In the genomic region with DNA sequence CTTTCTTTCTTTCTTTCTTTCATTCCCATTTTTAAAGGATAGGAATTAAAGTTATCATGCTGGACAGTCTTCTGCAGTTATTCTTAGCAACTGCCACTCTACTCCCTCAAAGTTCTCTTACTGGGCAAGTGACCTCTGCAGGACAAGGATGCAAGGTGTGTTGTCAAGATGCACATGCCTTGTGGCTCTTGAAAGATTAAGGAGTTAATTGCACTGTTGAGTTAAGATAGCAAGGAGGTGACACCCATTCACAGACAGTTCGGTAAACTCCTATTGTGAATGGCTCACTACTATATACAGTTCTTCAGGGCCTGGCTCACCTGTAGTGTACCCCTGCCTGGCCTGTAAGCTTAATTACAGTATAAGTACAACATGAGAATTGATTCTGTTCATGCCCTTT, we compare ENCODE assay signal across 9 mouse cellular contexts. TPM values are rescaled to one million over a fixed set of nuclear protein-coding genes. Genes with fewer than 3 reads are reported as not detected.
DNase-seq lines count a peak whose midpoint lies in the region; ATAC-seq and TF ChIP-seq lines count a peak whose summit lies in the region.
"Had no signal": no experiment of that assay in that cellular context is flagged by ENCODE, and none has a peak within 500 bp of the region (broad histone marks: within the 10 kb centered on the region; RNA-seq: fewer than 3 reads in every experiment).

No protein-coding gene starts in this region.

- peak overlapping the region; percentile 98; the same call in 1 of the 2 replicates for H3K9ac ChIP-seq in kidney, postnatal 0 days (ENCODE audit: low read depth, low read length)
- peak overlapping the region; percentile 30; the same call in 1 of the 2 replicates for H3K9ac ChIP-seq in limb, embryonic 11.5 days (ENCODE audit: low read length)
- H3K9ac ChIP-seq in neural tube, embryonic 13.5 days = peak overlapping the region; percentile 97

- 0 out of 2 replicates have a peak, but pooled peaks cover 4% of the 10 kb centered on the region for H3K4me1 ChIP-seq in kidney, postnatal 0 days (replicated peaks; ENCODE audit: insufficient read depth, low read length)
- peaks cover 2% of the 10 kb centered on the region for H3K4me1 ChIP-seq in embryonic fibroblast, embryonic 13.5 days (ENCODE audit: control insufficient read depth, insufficient read depth, low read length)
- peaks cover 4% of the 10 kb centered on the region; the same call in 1 of the 2 replicates for H3K4me1 ChIP-seq in limb, embryonic 11.5 days (ENCODE audit: control insufficient read depth, insufficient read depth, low read length)
- H3K4me1 ChIP-seq in neural tube, embryonic 13.5 days (replicated peaks) = peaks cover 44% of the 10 kb centered on the region

- H3K4me3 ChIP-seq in kidney, postnatal 0 days (replicated peaks; ENCODE audit: low read depth, low read length) = peak overlapping the region; percentile 81
- H3K4me3 ChIP-seq in embryonic fibroblast, embryonic 13.5 days (ENCODE audit: insufficient read depth, low read length) = peak overlapping the region; percentile 100
- peak overlapping the region; percentile 74 for H3K4me3 ChIP-seq in limb, embryonic 11.5 days (ENCODE audit: low read depth, low read length)
- peak overlapping the region; percentile 95 for H3K4me3 ChIP-seq in neural tube, embryonic 13.5 days

- 9% methylated on average over 1 of the region's 1 CpGs for WGBS in kidney, postnatal 0 days
- WGBS in limb, embryonic 11.5 days = 44% methylated on average over 1 of the region's 1 CpGs
- 42% methylated on average over 1 of the region's 1 CpGs for WGBS in neural tube, embryonic 13.5 days

- no peaks in the 10 kb centered on the region for H3K36me3 ChIP-seq in kidney, postnatal 0 days (ENCODE audit: insufficient read depth, low read length)
- H3K36me3 ChIP-seq in limb, embryonic 11.5 days (ENCODE audit: control insufficient read depth, insufficient read depth, low read length) = no peaks in the 10 kb centered on the region
- H3K36me3 ChIP-seq in neural tube, embryonic 13.5 days = peaks cover 8% of the 10 kb centered on the region; the same call in 1 of the 2 replicates

- H3K27me3 ChIP-seq in kidney, postnatal 0 days (ENCODE audit: insufficient read depth, low read length) = no peaks in the 10 kb centered on the region
- no peaks in the 10 kb centered on the region for H3K27me3 ChIP-seq in limb, embryonic 11.5 days (ENCODE audit: control insufficient read depth, insufficient read depth, low read length)
- no peaks in the 10 kb centered on the region for H3K27me3 ChIP-seq in neural tube, embryonic 13.5 days

- TF ChIP-seq POLR2A in embryonic fibroblast, embryonic 13.5 days (IDR thresholded peaks at IDR 0.05; ENCODE audit: low read depth, low read length) = no peak; the same call in 1 of the 2 replicates

- H3K27ac ChIP-seq in kidney, postnatal 0 days = no peak overlapping the region
- H3K27ac ChIP-seq in embryonic fibroblast, embryonic 13.5 days (ENCODE audit: insufficient read depth, low read length) = no peak overlapping the region
- H3K27ac ChIP-seq in limb, embryonic 11.5 days (replicated peaks; ENCODE audit: low read depth, low read length) = no peak overlapping the region
- no peak overlapping the region for H3K27ac ChIP-seq in neural tube, embryonic 13.5 days (replicated peaks)

- no peak for TF ChIP-seq CTCF in kidney, postnatal 0 days (IDR thresholded peaks at IDR 0.05; ENCODE audit: low read depth)
- no peak for TF ChIP-seq CTCF in embryonic fibroblast, embryonic 13.5 days (IDR thresholded peaks at IDR 0.05; ENCODE audit: borderline replicate concordance, insufficient read depth, low read length)

- ATAC-seq in kidney, postnatal 0 days (replicated peaks; ENCODE audit: low FRiP score, low read depth) = no peak
- ATAC-seq in limb, embryonic 11.5 days (ENCODE audit: insufficient number of reproducible peaks, low FRiP score, low TSS enrichment, low read depth) = no peak
- no peak for ATAC-seq in neural tube, embryonic 13.5 days (ENCODE audit: low read depth)

- no peaks in the 10 kb centered on the region for H3K9me3 ChIP-seq in kidney, postnatal 0 days (replicated peaks; ENCODE audit: low read length)
- H3K9me3 ChIP-seq in limb, embryonic 11.5 days (ENCODE audit: control insufficient read depth, low read length) = no peaks in the 10 kb centered on the region
- H3K9me3 ChIP-seq in neural tube, embryonic 13.5 days = no peaks in the 10 kb centered on the region

- no peak for DNase-seq in kidney, postnatal 0 days (ENCODE audit: low spot score)
- no peak for DNase-seq in kidney, postnatal 14 days
- no peak for DNase-seq in limb, embryonic 11.5 days (ENCODE audit: low spot score)
- no peak for DNase-seq in right cerebral cortex, adult 18-20 months
- no peak for DNase-seq in cerebellum, postnatal 36 days
- DNase-seq in adrenal gland, postnatal 10 days = no peak
- DNase-seq: lung, postnatal 14 days had no signal

- peak overlapping the region; percentile 77 for H3K4me2 ChIP-seq in kidney, postnatal 0 days (ENCODE audit: low read length)
- peak overlapping the region; percentile 71 for H3K4me2 ChIP-seq in limb, embryonic 11.5 days (ENCODE audit: low read depth, severe bottlenecking)
- H3K4me2 ChIP-seq in neural tube, embryonic 13.5 days = peak overlapping the region; percentile 88

RNA-seq across cellular contexts. Expression of a gene that starts 1.6 kb away (rescaled TPM):
- 302 and 330 TPM in 2 replicates for polyA plus RNA-seq in kidney, postnatal 0 days (2015; fragmentation: Nextera tagmentation; extraction: Ambion mirVana)
- polyA plus RNA-seq in embryonic fibroblast, embryonic 13.5 days (2011; ENCODE audit: insufficient read length, low read depth, missing spikeins) = 735 and 759 TPM in 2 replicates
- 242 and 250 TPM in 2 replicates for polyA plus RNA-seq in limb, embryonic 11.5 days (2014; fragmentation: Nextera tagmentation; extraction: Ambion mirVana)
- polyA plus RNA-seq in neural tube, embryonic 13.5 days (2015; fragmentation: Nextera tagmentation; extraction: Ambion mirVana) = 275 and 302 TPM in 2 replicates
- 100 to 1,000 TPM; 304 to 310 TPM for total RNA-seq in adrenal gland, postnatal 10 days (2021)

RNA-seq across cellular contexts. Expression of a gene that starts 30.4 kb away (rescaled TPM):
- polyA plus RNA-seq in kidney, postnatal 0 days (2015; fragmentation: Nextera tagmentation; extraction: Ambion mirVana) = 1.4 and 1.5 TPM in 2 replicates
- polyA plus RNA-seq in embryonic fibroblast, embryonic 13.5 days (2011; ENCODE audit: insufficient read length, low read depth, missing spikeins) = not detected in 2 replicates
- 0.28 TPM in 1 of 2 replicates, not detected in the other for polyA plus RNA-seq in limb, embryonic 11.5 days (2014; fragmentation: Nextera tagmentation; extraction: Ambion mirVana)
- 0.78 and 1.2 TPM in 2 replicates for polyA plus RNA-seq in neural tube, embryonic 13.5 days (2015; fragmentation: Nextera tagmentation; extraction: Ambion mirVana)
- total RNA-seq in adrenal gland, postnatal 10 days (2021) = not detected

RNA-seq across cellular contexts. Expression of a gene that starts 31.7 kb away (rescaled TPM):
- polyA plus RNA-seq in kidney, postnatal 0 days (2015; fragmentation: Nextera tagmentation; extraction: Ambion mirVana) = 5.0 and 6.0 TPM in 2 replicates
- 28.9 and 37.3 TPM in 2 replicates for polyA plus RNA-seq in embryonic fibroblast, embryonic 13.5 days (2011; ENCODE audit: insufficient read length, low read depth, missing spikeins)
- 14.4 and 14.6 TPM in 2 replicates for polyA plus RNA-seq in limb, embryonic 11.5 days (2014; fragmentation: Nextera tagmentation; extraction: Ambion mirVana)
- polyA plus RNA-seq in neural tube, embryonic 13.5 days (2015; fragmentation: Nextera tagmentation; extraction: Ambion mirVana) = 3.1 and 3.7 TPM in 2 replicates
- 10 to 100 TPM; 24.4 to 25.2 TPM for total RNA-seq in adrenal gland, postnatal 10 days (2021)

RNA-seq across cellular contexts. Expression of a gene that starts 52.9 kb away (rescaled TPM):
- 294 and 309 TPM in 2 replicates for polyA plus RNA-seq in kidney, postnatal 0 days (2015; fragmentation: Nextera tagmentation; extraction: Ambion mirVana)
- polyA plus RNA-seq in embryonic fibroblast, embryonic 13.5 days (2011; ENCODE audit: insufficient read length, low read depth, missing spikeins) = 465 and 590 TPM in 2 replicates
- polyA plus RNA-seq in limb, embryonic 11.5 days (2014; fragmentation: Nextera tagmentation; extraction: Ambion mirVana) = 809 and 820 TPM in 2 replicates
- 482 and 577 TPM in 2 replicates for polyA plus RNA-seq in neural tube, embryonic 13.5 days (2015; fragmentation: Nextera tagmentation; extraction: Ambion mirVana)
- total RNA-seq in adrenal gland, postnatal 10 days (2021) = 100 to 1,000 TPM; 205 to 288 TPM

Comparison
In these comparisons a context has a peak if more than half of its experiments do, and no peak if none do; other contexts are left out.
1. H3K9ac ChIP-seq: peak in every context shown above with its lines; median percentile 98 in kidney, postnatal 0 days; 97 in neural tube, embryonic 13.5 days; 30 in limb, embryonic 11.5 days.